Mouse (Mus musculus): Measurements from ENCODE around the gene Morc1.

Gene Morc1

GRCm38 (mm10) chr16:48626186-48626585, 195.1 kb downstream of the Morc1 start:
- no peak for DNase-seq (ENCODE audit: low read depth in 1 of 2, low spot score in 2 of 2)

- DNase-seq (ENCODE audit: low read depth in 1 of 2, low spot score in 2 of 2) = no peak
These were observed 196.3 kb downstream of the Morc1 start for GRCm38 (mm10) chr16:48627296-48627695.

GRCm38 (mm10) chr16:48629710-48630109, 198.7 kb downstream of the Morc1 start:
- DNase-seq (ENCODE audit: low read depth in 1 of 2, low spot score in 2 of 2) = no peak

GRCm38 (mm10) chr16:48630466-48630865, 199.4 kb downstream of the Morc1 start:
- no peak for DNase-seq (ENCODE audit: low read depth in 1 of 2, low spot score in 2 of 2)

- no peak for DNase-seq (ENCODE audit: low read depth in 1 of 2, low spot score in 2 of 2)
These were observed 201.3 kb downstream of the Morc1 start for GRCm38 (mm10) chr16:48632351-48632750.

GRCm38 (mm10) chr16:48646246-48646645, 215.2 kb downstream of the Morc1 start:
- DNase-seq (ENCODE audit: low read depth in 1 of 2, low spot score in 2 of 2) = no peak

GRCm38 (mm10) chr16:48671696-48672095, 240.7 kb downstream of the Morc1 start:
- no peak for DNase-seq (ENCODE audit: low read depth in 1 of 2, low spot score in 2 of 2)

- no peak for DNase-seq (ENCODE audit: low read depth in 1 of 2, low spot score in 2 of 2)
These were observed 241.6 kb downstream of the Morc1 start for GRCm38 (mm10) chr16:48672664-48673063.

GRCm38 (mm10) chr16:48675607-48676006, 244.6 kb downstream of the Morc1 start:
- no peak for DNase-seq (ENCODE audit: low read depth in 1 of 2, low spot score in 2 of 2)

GRCm38 (mm10) chr16:48676205-48676604, 245.2 kb downstream of the Morc1 start:
- no peak for DNase-seq (ENCODE audit: low read depth in 1 of 2, low spot score in 2 of 2)

- no peak for DNase-seq (ENCODE audit: low read depth in 1 of 2, low spot score in 2 of 2)
These were observed 246.3 kb downstream of the Morc1 start for GRCm38 (mm10) chr16:48677381-48677780.

GRCm38 (mm10) chr16:48678029-48678428, 247.0 kb downstream of the Morc1 start:
- no peak for DNase-seq (ENCODE audit: low read depth in 1 of 2, low spot score in 2 of 2)
